ENCODE assay signal across 20 mouse cellular contexts in genomic region chr7:73479506-73479905, GRCm38 (mm10).
A peak's percentile ranks its signal among the peaks of the same experiment; 100 is the strongest.
DNase-seq lines count a peak whose midpoint lies in the region; ATAC-seq lines count a peak whose summit lies in the region.
"Had no signal": no experiment of that assay in that cellular context is flagged by ENCODE, and none has a peak within 500 bp of the region (broad histone marks: within the 10 kb centered on the region; RNA-seq: fewer than 3 reads in every experiment).

No protein-coding gene starts in this region.

- no peaks in the 10 kb centered on the region for H3K9me3 ChIP-seq in heart, embryonic 15.5 days (replicated peaks)
- no peaks in the 10 kb centered on the region for H3K9me3 ChIP-seq in heart, embryonic 12.5 days (replicated peaks)
- H3K9me3 ChIP-seq: embryonic facial prominence, embryonic 13.5 days; G1E; liver, embryonic 15.5 days; neural tube, embryonic 13.5 days had no signal

- peak overlapping the region; percentile 53 for H3K27ac ChIP-seq in heart, embryonic 15.5 days
- H3K27ac ChIP-seq in heart, embryonic 12.5 days (ENCODE audit: poor library complexity, severe bottlenecking): no peak overlapping the region
- H3K27ac ChIP-seq: embryonic facial prominence, embryonic 13.5 days; hindbrain, embryonic 14.5 days; left cerebral cortex, adult 2 months; liver, embryonic 15.5 days; neural tube, embryonic 13.5 days had no signal

- peaks cover 20% of the 10 kb centered on the region for H3K4me1 ChIP-seq in heart, embryonic 15.5 days (replicated peaks)
- H3K4me1 ChIP-seq in heart, embryonic 12.5 days (replicated peaks): peaks cover 29% of the 10 kb centered on the region
- H3K4me1 ChIP-seq: embryonic facial prominence, embryonic 13.5 days; liver, embryonic 15.5 days had no signal

- 57% methylated on average over 3 of the region's 3 CpGs for WGBS in heart, embryonic 15.5 days
- 65% methylated on average over 3 of the region's 3 CpGs for WGBS in heart, embryonic 12.5 days

- ATAC-seq in heart, embryonic 15.5 days (replicated peaks; ENCODE audit: insufficient number of reproducible peaks, insufficient read depth, low FRiP score, low read depth): no peak
- no peak for ATAC-seq in heart, embryonic 12.5 days (ENCODE audit: insufficient number of reproducible peaks, low FRiP score)
- ATAC-seq in megakaryocyte-erythroid progenitor cell, adult 5-6 weeks (replicated peaks; ENCODE audit: low FRiP score, low TSS enrichment, poor library complexity, severe bottlenecking): peak; percentile 80

- H3K27me3 ChIP-seq in heart, embryonic 15.5 days: no peaks in the 10 kb centered on the region
- no peaks in the 10 kb centered on the region for H3K27me3 ChIP-seq in heart, embryonic 12.5 days (replicated peaks)
- H3K27me3 ChIP-seq: embryonic facial prominence, embryonic 13.5 days; liver, embryonic 15.5 days; neural tube, embryonic 13.5 days had no signal

- no peak overlapping the region for H3K9ac ChIP-seq in heart, embryonic 15.5 days
- H3K9ac ChIP-seq in heart, embryonic 12.5 days: no peak overlapping the region
- H3K9ac ChIP-seq: embryonic facial prominence, embryonic 13.5 days; hindbrain, embryonic 14.5 days; liver, embryonic 15.5 days; neural tube, embryonic 13.5 days had no signal

- no peak overlapping the region for H3K4me3 ChIP-seq in heart, embryonic 15.5 days
- H3K4me3 ChIP-seq in heart, embryonic 12.5 days: no peak overlapping the region
- H3K4me3 ChIP-seq: embryonic facial prominence, embryonic 13.5 days; left cerebral cortex, adult 2 months; liver, embryonic 15.5 days; neural tube, embryonic 13.5 days had no signal

- no peak overlapping the region for H3K4me2 ChIP-seq in heart, embryonic 15.5 days
- H3K4me2 ChIP-seq in heart, embryonic 12.5 days: no peak overlapping the region
- H3K4me2 ChIP-seq: embryonic facial prominence, embryonic 13.5 days; hindbrain, embryonic 14.5 days; liver, embryonic 15.5 days; midbrain, embryonic 11.5 days; neural tube, embryonic 13.5 days had no signal

- DNase-seq in MEL-GATA-1-ER (ENCODE audit: extremely low read depth, low read depth) (peak; percentile 20), MN1 (ENCODE audit: low spot score) (no peak)
- peak; percentile 10 to 23 for DNase-seq in thymus, postnatal 36 days
- no peak for DNase-seq in right cerebral cortex, postnatal 4 days
- DNase-seq: adrenal gland, postnatal 14 days; cerebellum, adult 18-20 months; gastrocnemius, postnatal 14 days; kidney, adult 18-20 months; kidney, postnatal 14 days; lung, postnatal 14 days had no signal

- peaks cover 75% of the 10 kb centered on the region for H3K36me3 ChIP-seq in heart, embryonic 15.5 days
- H3K36me3 ChIP-seq in heart, embryonic 12.5 days: peaks cover 89% of the 10 kb centered on the region

Comparison
In these comparisons a context has a peak if more than half of its experiments do, and no peak if none do; other contexts are left out.
1. DNase-seq: peak in MEL-GATA-1-ER (single experiment) and thymus, postnatal 36 days (2 of 2); none in right cerebral cortex, postnatal 4 days (single experiment) and MN1 (single experiment).